Mouse (Mus musculus): ENCODE measurements at regions not wholly inside any gene's neighbourhood (a gene's known extent, or its start where the extent isn't known, plus 50 kb on each side); places are given as distances from the start of the nearest gene placed in this dataset.

DNA sequence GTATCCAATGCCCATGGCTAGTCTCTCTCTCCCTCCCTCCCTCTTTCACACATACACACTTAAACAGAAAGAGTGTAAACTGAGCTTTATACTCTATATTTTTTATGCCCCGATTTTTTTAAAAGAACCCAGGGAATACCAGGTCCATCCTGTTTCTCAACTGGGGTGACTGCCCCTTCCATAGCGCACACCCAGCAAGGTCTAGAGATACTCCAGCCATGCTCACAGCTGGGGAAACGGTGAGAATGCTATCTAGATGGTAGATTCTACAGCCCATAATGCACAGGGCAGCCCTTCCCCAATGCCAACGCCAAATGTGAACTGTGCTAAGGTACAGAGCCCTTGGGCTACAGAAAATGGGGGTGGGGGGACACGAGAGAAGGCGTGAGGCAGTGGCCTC, 51.2 kb upstream of the Tln2 start:
- no peak for DNase-seq
- intact Hi-C loops (cut with DNase I): no loop called here

DNA sequence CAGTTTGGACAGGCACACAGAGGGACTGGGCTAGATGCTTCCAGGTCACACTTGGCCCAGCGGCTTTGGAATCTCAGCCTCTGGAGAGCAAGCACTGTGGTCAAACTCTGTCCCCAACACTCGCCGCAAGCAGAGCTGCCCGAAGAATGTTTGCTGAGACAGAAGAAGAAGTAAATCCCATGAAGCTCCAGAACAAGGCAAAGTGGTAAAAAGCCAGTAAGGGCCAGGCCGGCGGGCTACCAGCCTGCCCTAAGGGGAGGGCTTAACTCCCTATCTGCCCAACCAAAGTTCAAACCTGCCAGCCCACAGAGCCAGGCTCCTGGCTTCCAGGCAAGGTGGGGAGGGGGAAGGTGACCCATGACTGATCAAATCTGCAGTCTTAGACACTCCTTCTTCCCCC, 52.2 kb upstream of the Tln2 start:
- intact Hi-C loops (cut with DNase I): no loop called here
- no peak for DNase-seq

DNA sequence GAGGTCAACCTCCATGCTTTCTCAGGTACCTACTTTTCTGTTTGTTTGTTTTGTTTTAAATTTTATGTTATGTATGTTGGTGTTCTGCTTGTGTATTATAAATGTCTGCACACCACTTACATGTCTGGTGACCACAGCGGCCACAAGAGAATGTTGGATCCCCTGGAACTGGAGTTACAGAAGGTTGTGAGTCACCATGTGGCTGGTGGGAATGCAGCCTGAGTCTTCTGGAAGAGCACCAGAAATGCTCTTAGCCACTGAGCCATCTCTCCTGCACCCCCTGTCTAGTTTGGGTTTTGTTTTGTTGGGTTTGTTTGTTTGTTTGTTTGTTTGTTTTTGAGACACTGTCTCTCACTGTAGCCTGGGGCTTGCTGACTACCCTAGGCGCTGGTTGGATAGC, 52.6 kb upstream of the Tln2 start:
- DNase-seq: no peak
- intact Hi-C loops (cut with DNase I): no loop called here

DNA sequence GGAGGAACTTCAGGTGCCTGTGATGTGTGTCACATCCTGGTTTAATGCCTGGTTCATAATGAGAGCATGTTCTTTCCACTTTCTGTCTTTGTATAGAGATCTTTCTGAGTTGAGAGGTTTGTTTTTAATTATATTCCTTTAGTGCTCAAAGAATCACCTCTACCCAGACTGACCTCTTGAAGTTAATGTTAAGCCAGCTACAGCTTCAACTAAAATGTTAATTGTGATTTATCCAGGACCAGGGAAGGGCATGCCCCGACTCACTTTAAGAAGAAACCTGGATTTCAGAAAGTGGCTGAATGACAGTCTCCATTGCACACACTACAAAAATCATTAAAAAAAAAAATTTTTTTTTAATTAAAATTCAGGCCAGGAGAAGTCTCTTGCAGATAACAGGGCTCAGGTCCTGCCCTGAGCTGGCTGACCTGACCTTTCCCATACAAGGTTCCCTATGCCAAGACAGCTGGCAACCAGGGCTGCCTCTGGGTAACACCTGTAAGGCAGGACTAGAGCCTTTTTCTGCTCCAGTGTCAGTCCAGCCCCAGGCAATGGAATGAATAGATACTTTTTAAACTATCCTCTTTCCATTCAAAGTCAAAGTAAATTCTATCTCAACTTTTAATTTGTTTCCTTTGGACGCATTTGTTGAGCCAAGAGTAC, 54.7 kb upstream of the Tln2 start:
- intact Hi-C loops (cut with DNase I): no loop called here
- no peak for DNase-seq

DNA sequence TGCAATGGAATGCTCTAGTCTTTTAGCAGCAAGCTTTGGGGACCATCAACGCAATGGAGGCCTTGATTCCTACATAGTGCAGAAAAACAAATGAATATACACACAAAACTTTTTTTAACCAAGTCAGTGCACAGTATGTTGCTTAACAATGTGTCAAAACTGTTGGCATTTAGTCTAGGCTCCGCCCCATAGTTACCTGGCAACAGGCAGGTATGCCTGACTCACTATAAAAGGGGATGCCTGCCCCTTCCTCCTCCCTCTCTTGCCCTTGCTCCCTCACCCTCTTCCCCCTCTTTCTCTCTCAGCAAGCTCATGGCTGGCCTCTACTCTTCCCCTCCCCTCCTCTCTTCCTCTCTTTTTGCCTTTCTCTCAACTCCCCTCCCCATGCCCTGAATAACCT, 56.7 kb upstream of the Tln2 start:
- no peak for DNase-seq
- intact Hi-C loops (cut with DNase I): no loop called here

DNA sequence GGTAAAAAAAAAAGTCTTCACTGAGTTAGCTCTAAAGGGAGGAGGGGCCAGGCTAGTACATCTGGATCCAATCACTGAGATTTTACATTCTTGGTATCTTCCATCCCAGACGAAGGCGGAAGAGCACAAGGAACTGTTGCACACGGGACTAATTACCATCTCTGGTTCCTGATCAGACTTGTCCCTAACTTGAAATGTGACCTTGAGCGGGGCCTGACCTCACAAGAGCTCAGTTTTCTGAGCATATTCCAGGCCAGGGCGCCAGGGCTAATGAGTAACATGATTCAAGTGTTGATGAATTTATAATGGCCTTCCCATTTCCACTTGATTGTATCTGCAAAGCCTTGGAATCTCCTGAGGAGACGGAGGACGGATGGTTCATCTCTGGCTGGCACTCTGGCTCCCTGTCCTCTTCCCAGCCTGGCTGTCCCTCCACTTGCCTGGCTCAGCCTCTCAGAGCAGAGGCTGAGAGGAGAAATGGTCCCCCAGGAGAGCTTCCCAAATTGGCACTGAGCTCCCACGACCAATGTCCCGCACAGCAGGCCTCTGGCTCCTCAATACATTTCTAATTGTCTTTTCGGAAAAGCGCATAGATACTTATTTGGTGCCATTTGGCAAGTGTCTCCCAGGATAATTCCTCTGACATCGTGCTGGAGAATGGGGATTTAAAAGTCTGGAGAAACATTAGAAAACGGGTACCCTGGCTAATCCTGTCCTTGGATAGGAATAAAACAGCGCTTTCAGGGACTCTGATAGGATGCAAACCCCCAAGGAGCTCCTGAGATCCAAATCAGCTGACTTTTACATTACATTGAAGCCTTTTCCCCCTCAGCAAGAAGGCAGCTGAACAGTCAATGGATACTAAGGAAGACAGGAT, 58.1 kb upstream of the Tln2 start:
- DNase-seq: no peak
- intact Hi-C loops (cut with DNase I): no loop called here

DNA sequence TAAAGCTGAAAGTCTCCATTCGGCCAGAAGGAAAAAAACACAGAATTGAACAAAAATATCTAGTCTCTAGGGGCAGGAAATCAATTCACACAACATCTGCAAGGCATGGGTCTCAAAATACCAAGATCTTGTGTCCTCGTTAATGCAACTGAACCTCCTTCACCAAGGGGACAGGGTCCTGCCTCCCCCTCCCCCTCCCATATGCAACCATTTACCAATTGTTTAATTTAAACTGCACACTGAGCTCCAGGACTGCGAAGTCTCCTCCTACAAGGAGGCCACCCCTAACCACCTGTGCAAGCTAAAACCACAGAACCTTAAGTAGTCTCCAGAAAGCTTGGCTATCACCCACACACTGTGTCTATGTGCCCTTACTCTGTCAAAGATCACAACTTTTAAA, 61.4 kb upstream of the Tln2 start:
- no peak for DNase-seq
- intact Hi-C loops (cut with DNase I): no loop called here

DNA sequence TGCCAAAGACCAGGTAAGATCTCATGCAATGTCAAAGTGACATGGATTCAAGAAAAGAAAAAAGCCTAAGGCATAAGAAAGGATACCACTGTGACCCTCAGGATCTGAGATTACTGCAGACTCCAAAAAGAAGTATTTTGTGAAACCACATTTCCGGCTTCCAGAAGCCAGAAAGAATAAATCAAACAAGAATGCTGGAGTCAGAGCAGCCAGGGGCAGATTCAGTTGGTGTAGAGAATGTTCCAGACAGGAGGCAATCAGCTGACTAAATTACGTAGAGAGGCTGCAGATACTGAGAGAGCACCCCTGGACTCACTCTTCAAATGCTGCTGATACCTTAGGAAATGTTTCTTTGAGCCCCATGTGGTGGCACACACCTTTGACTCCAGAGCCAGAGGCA, 67.7 kb upstream of the Tln2 start:
- intact Hi-C loops (cut with DNase I): no loop called here
- DNase-seq: no peak

DNA sequence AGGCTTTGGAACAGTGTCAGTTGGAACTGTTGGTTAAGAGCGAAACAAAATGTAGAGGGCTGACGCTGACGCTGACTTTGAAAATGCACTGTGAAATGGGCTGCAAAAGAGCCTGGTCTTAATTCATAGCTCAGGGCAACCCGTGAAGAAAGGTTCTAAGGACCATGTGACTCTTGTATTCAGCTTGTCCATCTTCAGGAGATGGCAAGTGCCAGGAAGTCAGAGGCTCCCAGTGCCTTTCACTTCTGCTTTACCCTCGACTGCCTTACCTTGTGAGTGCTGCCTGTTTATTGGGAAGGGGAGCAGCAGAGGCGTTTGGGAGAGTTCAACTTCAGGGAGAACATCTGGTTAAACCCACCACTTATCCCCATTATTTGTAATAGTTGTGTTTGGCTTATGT, 70.1 kb upstream of the Tln2 start:
- intact Hi-C loops (cut with DNase I): loop anchor here (5.0 to 10.0 kb wide), 4 partner anchors 47 to 312 kb away; no protein-coding TSS in a partner anchor
- no peak for DNase-seq

DNA sequence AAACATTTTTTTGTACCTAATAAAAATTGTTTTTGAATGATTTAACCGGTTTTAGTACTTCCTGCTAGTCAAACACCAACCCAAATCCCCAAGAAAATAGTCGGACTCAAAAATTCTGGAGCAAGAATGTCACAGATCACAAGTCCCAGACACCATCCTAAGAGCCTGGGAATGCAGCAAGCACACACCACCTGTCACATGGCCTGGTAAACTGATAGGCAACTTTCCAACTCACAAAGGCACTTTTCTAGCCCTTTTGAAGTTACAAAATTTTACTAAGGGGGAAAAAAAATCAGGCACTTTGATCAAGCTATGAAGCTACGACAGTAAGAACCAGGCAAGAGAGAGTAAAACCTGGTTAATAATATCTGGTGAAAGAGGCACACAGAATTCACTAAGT, 70.7 kb upstream of the Tln2 start:
- intact Hi-C loops (cut with DNase I): loop anchor here (5.0 to 10.0 kb wide), 4 partner anchors 48 to 313 kb away; no protein-coding TSS in a partner anchor

DNA sequence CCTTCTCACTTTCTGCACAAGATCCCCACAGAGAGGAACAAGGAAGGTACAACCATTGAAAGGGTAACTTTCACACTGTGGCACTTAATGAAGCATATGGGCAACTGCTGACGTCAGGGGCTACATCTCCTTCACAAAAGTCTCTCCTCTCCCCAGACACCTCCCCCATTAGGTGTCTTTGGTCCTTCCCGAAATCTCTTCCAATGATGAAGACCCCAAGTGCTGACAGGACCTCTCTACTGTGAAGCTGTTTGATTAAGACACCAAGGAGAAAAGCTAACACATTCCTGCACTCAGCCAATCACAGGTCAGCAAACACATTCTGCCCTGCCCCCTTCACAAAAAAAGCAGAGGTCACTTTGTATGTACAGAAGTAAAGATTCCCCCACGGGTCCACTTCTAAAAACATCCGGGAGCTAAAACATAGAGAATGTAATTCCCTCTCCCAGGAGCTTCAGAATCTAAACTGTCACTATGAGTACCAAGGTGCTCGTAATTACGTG, 72.3 kb upstream of the Tln2 start:
- intact Hi-C loops (cut with DNase I): loop anchor here (5.0 to 10.0 kb wide), 4 partner anchors 49 to 314 kb away; no protein-coding TSS in a partner anchor
- DNase-seq: peak; percentile 30 to 32

More for the DNA sequence above, 70.7 kb upstream of the Tln2 start:
- DNase-seq: no peak

DNA sequence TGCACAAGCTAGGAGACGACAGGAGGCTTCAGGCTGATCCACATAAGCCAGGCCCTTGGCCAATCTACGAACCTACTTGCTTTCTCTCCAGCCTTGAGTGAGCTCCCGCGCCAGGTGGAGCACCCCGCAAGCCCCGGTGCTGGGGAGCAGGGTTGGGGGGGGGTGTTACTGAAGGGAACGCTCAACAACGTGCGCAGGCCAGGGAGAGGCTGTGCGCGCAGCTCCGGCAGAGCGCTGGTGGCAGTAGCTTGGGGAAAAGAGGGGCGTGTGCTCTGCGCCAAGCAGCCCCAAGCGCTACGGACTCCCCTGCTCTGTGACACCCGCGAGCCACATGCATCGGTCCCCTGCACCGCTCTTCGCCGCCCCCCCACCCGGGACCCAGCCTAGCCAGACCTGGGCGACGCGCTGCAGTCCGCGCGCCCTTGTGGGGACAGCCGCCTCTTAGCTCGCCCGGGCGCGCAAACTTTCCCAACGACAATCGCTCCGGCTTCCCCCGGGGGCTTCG, 73.1 kb upstream of the Tln2 start:
- peak in 1 of 2 experiments; percentile 48 for DNase-seq
- intact Hi-C loops (cut with DNase I): loop anchor here (5.0 to 10.0 kb wide), 4 partner anchors 50 to 315 kb away; no protein-coding TSS in a partner anchor

DNA sequence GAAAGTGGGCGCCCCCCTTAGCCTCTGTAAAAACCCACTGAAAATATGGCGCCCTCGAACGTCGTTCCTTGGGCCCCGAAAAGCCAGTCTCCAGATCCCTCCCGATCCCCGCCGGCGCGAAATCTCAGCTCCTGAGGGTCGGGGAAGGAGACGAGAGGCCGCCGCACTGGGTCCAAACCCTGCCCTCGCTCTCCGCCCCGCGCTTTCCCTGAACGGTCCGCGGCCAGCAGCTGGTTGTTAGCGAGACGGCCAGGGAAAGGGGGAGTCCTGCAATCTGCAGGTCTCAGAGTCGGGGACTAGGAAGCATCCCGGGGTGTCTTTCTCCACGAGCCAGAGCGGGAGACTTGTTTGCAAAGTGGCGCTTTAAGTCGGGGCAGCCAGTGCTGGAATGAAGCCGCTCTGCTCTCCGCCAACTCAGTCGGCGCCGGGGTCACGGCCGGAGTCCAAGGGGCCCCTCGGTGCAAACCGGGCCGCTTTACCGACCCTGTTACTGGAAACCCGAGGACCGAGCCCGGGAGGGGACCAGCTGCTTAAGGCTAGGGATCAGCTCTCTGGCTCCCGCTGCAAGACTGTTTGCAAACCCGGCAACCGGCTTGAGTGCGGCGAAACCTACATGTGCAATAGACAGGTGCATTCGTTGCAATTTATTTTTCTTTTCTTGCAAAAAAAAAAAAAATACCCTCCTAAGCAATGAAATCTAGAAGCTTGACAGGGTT, 73.7 kb upstream of the Tln2 start:
- DNase-seq: peak; percentile 67 to 71
- intact Hi-C loops (cut with DNase I): loop anchor here (5.0 to 10.0 kb wide), 4 partner anchors 51 to 316 kb away; no protein-coding TSS in a partner anchor

DNA sequence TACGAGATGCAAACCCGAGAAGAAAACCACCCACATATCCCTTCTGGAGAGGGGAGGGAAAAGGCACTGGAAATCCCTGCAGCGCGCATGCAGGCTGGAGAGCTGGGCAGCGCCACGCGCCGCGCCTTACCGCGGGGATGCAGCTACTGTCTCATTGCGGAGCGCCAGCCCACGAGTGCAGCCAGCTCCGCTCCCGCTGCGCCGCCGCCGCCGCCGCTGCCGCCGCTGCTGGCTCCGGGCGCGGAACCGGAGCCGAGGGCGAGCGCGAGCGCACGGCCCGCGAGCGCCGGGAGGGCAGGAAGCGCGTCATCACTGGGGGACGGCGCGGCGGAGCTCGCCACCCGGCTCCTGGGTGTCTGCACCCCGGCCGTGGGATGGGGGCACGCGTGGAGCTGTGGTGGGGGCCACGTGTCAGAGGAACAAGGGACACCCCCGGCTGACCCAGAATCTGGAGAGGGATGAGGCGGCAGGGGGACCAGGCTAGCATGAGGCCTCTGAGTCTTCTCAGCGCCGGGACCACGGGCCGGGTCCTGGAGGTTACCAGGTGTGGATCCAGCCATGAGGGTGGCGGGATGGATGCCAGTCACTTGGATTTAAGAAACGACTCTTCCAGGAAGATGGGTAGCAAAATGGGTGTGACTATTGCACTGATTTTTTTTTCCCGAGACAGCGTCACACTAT, 74.4 kb upstream of the Tln2 start:
- peak; percentile 78 to 83 for DNase-seq
- intact Hi-C loops (cut with DNase I): loop anchor here (5.0 to 10.0 kb wide), 4 partner anchors 52 to 317 kb away; no protein-coding TSS in a partner anchor

DNA sequence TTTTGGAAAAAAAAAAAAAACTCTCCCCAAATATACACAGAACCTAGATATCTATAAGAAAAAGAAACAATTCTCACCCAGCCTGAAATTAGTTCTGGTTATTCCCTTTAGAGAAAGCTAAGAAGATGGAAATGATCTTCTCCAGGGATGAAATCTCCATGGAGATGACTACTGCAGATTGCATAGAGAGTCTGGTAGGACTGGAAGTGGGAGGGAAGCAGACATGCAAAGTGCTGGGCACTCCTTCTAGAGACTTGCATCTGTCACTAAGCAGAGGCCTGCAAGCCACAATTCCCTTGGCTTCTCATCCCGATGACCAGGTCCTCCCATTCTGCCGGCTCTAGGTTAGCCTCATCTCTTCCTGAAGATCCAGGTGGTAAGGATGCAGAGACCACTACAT, 87.3 kb upstream of the Tln2 start:
- intact Hi-C loops (cut with DNase I): no loop called here
- DNase-seq: no peak

DNA sequence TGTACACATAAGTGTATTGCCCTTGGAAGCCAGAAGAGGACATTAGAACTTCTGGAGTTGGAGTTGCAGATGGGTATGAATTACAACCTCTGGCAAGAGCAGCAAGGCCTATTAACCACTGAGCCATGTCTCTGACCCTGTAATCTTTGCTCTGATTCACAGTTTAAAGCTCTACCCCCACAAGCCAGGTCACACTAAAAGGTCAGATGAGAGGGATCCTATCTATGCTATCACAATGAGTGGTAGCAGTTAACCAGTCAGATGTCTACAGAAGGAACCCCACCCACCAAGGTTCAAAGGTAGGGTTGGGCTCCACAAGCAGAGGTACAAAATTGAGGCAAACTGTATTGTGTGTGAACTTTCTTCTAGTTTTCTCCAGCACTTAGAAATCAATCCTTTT, 94.5 kb upstream of the C2cd4b start:
- intact Hi-C loops (cut with DNase I): no loop called here
- DNase-seq: no peak

DNA sequence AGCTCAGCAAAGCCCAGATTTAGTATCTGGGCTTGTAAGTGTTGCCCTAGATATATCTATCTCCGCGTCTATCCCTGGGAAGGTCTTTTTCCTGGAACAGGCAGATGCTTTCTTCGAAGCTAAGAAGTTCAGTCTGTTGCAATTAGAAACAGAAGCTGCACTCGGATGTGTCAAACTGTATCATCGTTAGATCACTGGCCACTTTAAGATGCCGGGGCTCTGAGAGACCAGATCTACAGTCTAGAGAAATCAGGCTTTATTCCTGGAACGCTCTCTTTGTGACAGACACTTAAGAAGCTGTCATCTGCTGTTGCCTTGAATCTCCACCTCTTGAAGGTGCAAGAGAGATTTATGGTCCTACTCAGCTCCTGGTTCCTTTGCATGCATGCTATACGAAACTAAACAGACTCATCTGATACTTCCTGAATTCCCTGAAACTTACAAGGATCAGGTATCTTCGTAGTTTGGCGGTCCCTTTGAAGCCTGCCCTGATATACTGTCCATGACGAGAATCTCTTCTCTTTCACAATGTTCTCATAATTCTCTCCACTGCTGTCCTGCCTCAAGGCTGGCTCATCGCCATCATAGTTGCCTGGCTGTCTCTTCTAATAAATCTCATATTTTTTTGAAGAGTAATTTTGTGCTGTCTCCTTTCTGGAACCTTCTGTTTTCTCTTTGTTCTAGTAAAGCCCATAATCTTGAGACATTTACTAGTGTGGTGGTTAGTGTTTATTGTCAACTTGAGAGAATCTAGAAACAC, 88.8 kb upstream of the C2cd4b start:
- intact Hi-C loops (cut with DNase I): no loop called here
- no peak for DNase-seq

DNA sequence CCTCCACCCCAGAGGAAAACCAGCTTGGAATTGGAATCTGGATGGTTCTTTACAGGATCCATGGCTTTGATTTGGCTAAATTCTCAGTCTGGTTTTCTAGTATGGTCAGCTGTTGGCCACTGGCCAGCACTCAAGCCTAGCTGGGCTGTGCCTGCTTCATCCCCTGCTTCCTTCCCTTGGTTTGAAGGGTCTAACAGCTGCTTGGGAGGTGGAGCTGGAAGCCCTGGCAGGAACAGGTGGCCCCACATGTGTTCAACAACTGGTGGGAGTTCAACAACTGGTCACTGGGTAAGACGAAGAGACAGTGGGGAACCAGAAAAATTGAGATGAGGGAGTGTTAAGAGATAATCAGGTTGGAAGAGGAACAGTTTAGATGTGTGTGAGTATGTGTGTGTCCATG, 82.3 kb upstream of the C2cd4b start:
- DNase-seq: peak in 1 of 2 experiments; percentile 14
- intact Hi-C loops (cut with DNase I): no loop called here

DNA sequence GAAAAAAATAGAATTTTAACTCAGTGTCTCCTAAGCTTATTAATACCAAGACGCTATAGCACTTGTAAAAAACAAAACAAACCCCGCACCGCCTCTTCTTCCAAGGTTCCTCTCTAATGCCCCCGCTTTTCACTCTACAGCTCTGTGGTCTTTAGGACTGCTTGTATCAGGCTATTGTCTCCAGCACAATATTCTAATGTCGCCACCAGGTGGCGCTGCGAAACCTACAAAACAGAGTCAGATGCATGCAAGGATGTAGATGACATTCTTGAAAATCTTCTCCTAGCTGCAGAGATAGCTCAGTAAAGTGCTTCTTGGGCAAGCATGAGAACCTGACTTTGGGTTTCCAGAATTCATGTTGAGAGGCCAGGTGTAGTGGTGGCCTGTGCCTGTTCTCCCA, 75.9 kb upstream of the C2cd4b start:
- intact Hi-C loops (cut with DNase I): loop anchor here (10.0 kb wide), 1 partner anchor 121 kb away; no protein-coding TSS in a partner anchor
- DNase-seq: peak; percentile 50 to 77

All from heart, postnatal 10 days (tissue).